Mouse (Mus musculus) MEL (cell line): ENCODE data around the gene Rpl22l1. TPM values are rescaled to one million over a fixed set of nuclear protein-coding genes. Genes with fewer than 3 reads are reported as not detected.
"Not testable (repeated sequence)": the region's sequence is repeated elsewhere in the genome, so short reads cannot be mapped to it uniquely, and the experiment has no call there.

Source experiments
- DNase-seq: peaks from one replicate; pipeline ENCODE4 v3.0.0; 2011; ENCODE audit warnings: low read depth, low spot score
- H3K27ac ChIP-seq: 2 replicates; pipeline ENCODE4 v1.5.1; 2012; ENCODE audit warnings: low read depth, mild to moderate bottlenecking, control low read depth, low read length, moderate library complexity; ENCODE audit not compliant: control insufficient read depth
- H3K27me3 ChIP-seq, 2 experiments: fragments of 150-350 bp in 1 of 2; sonication (generic) in 1 of 2; 2 replicates each; pipeline ENCODE4 v1.6.1; 2012; ENCODE audit warnings: low read length in 2 of 2, mild to moderate bottlenecking in 2 of 2, improper control_type of control experiment in 1 of 2, moderate library complexity in 1 of 2; ENCODE audit not compliant: insufficient read depth in 2 of 2, control insufficient read depth in 1 of 2
- H3K36me3 ChIP-seq, 2 experiments: 2 replicates each; pipeline ENCODE4 v1.6.1; 2012 to 2014; ENCODE audit warnings: low read length in 2 of 2, improper control_type of control experiment in 1 of 2, inconsistent platforms in 1 of 2, mild to moderate bottlenecking in 1 of 2; ENCODE audit not compliant: insufficient read depth in 2 of 2, control insufficient read depth in 1 of 2
- H3K4me1 ChIP-seq, 2 experiments: fragments of 150-350 bp in 1 of 2; sonication (generic) in 1 of 2; 2 replicates each; pipeline ENCODE4 v1.6.1; 2012; ENCODE audit warnings: low read length in 2 of 2, improper control_type of control experiment in 1 of 2, mild to moderate bottlenecking in 1 of 2; ENCODE audit not compliant: insufficient read depth in 2 of 2, control insufficient read depth in 1 of 2
- H3K4me3 ChIP-seq, 2 experiments: fragments of 150-350 bp in 1 of 2; sonication (generic) in 1 of 2; 2 replicates each; pipeline ENCODE4 v1.5.1; 2012; ENCODE audit warnings: low read depth in 2 of 2, low read length in 2 of 2, mild to moderate bottlenecking in 2 of 2, moderate library complexity in 2 of 2, control low read depth in 1 of 2, improper control_type of control experiment in 1 of 2; ENCODE audit not compliant: control insufficient read depth in 1 of 2, insufficient read depth in 1 of 2
- H3K79me2 ChIP-seq: 2 replicates; pipeline ENCODE4 v1.6.1; 2012; ENCODE audit warnings: mild to moderate bottlenecking, low read length, moderate library complexity; ENCODE audit not compliant: control insufficient read depth, poor library complexity, insufficient read depth
- H3K9ac ChIP-seq: 2 replicates; pipeline ENCODE4 v1.6.1; 2012; ENCODE audit warnings: low read depth, mild to moderate bottlenecking, control low read depth, low read length, moderate library complexity; ENCODE audit not compliant: control insufficient read depth, poor library complexity, severe bottlenecking
- H3K9me3 ChIP-seq: fragments of 150-350 bp; sonication (generic); replicated peaks from 2 replicates; pipeline ENCODE4 v1.6.1; 2012; ENCODE audit warnings: mild to moderate bottlenecking, low read length, improper control_type of control experiment, moderate library complexity; ENCODE audit not compliant: insufficient read depth
- BHLHE40 ChIP-seq: IDR thresholded peaks from 2 replicates; pipeline ENCODE4 v1.6.1; 2012; ENCODE audit warnings: low read depth, mild to moderate bottlenecking, inconsistent platforms, low read length, improper control_type of control experiment, borderline replicate concordance
- CHD1 ChIP-seq: IDR thresholded peaks from 2 replicates; pipeline ENCODE4 v1.6.1; 2012; ENCODE audit warnings: low read depth, mild to moderate bottlenecking, inconsistent platforms, low read length, improper control_type of control experiment
- CHD2 ChIP-seq: IDR thresholded peaks from 2 replicates; pipeline ENCODE4 v1.6.1; 2011; ENCODE audit warnings: low read length, improper control_type of control experiment
- CTCF ChIP-seq, 3 experiments: IDR thresholded peaks in 2 of 3; conservative IDR thresholded peaks in 1 of 3; 2 replicates each; pipeline ENCODE4 v1.5.1; 2011 to 2012; ENCODE audit warnings: low read length in 3 of 3, low read depth in 2 of 3, mild to moderate bottlenecking in 2 of 3, improper control_type of control experiment in 1 of 3, inconsistent platforms in 1 of 3, mixed read lengths in 1 of 3, moderate library complexity in 1 of 3; ENCODE audit not compliant: control insufficient read depth in 1 of 3, insufficient read depth in 1 of 3, poor library complexity in 1 of 3, severe bottlenecking in 1 of 3
- E2F4 ChIP-seq: IDR thresholded peaks from 2 replicates; pipeline ENCODE4 v1.6.1; 2011; ENCODE audit warnings: low read depth, low read length, improper control_type of control experiment, borderline replicate concordance
- ETS1 ChIP-seq: IDR thresholded peaks from 2 replicates; pipeline ENCODE4 v1.6.1; 2012; ENCODE audit warnings: low read depth, mild to moderate bottlenecking, inconsistent platforms, low read length, improper control_type of control experiment, moderate library complexity
- GATA1 ChIP-seq: IDR thresholded peaks from 2 replicates; pipeline ENCODE4 v1.6.1; 2011; ENCODE audit warnings: low read depth, low read length, improper control_type of control experiment
- JUND ChIP-seq: IDR thresholded peaks from 2 replicates; pipeline ENCODE4 v1.6.1; 2011; ENCODE audit warnings: low read depth, mild to moderate bottlenecking, improper control_type of control experiment, low read length
- KAT2A ChIP-seq: conservative IDR thresholded peaks from 2 replicates; pipeline ENCODE4 v1.6.1; 2012; ENCODE audit warnings: low read depth, low read length, improper control_type of control experiment, inconsistent platforms
- MAFK ChIP-seq: IDR thresholded peaks from 2 replicates; pipeline ENCODE4 v1.6.1; 2011; ENCODE audit warnings: low read depth, mild to moderate bottlenecking, low read length, improper control_type of control experiment, borderline replicate concordance
- MAX ChIP-seq: IDR thresholded peaks from 2 replicates; pipeline ENCODE4 v1.6.1; 2011; ENCODE audit warnings: low read length, improper control_type of control experiment
- MAZ ChIP-seq: IDR thresholded peaks from 2 replicates; pipeline ENCODE4 v1.6.1; 2012; ENCODE audit warnings: low read depth, mild to moderate bottlenecking, inconsistent platforms, low read length, improper control_type of control experiment
- MYB ChIP-seq: IDR thresholded peaks from 2 replicates; pipeline ENCODE4 v1.6.1; 2011; ENCODE audit warnings: mild to moderate bottlenecking, low read depth, low read length, improper control_type of control experiment
- MYC ChIP-seq: IDR thresholded peaks from 2 replicates; pipeline ENCODE4 v1.6.1; 2011; ENCODE audit warnings: low read depth, mild to moderate bottlenecking, low read length, improper control_type of control experiment, moderate library complexity
- NELFE ChIP-seq: IDR thresholded peaks from 2 replicates; pipeline ENCODE4 v1.6.1; 2011; ENCODE audit warnings: low read depth, low read length, improper control_type of control experiment
- POLR2AphosphoS5 ChIP-seq: IDR thresholded peaks from 2 replicates; pipeline ENCODE4 v1.6.1; 2012; ENCODE audit warnings: low read depth, borderline replicate concordance, mild to moderate bottlenecking, inconsistent platforms, low read length, moderate library complexity, mixed read lengths
- RAD21 ChIP-seq: IDR thresholded peaks from 2 replicates; pipeline ENCODE4 v1.6.1; 2011; ENCODE audit warnings: mild to moderate bottlenecking, low read depth, low read length, improper control_type of control experiment
- RCOR1 ChIP-seq: IDR thresholded peaks from 2 replicates; pipeline ENCODE4 v1.6.1; 2012; ENCODE audit warnings: low read depth, mild to moderate bottlenecking, inconsistent platforms, low read length, improper control_type of control experiment
- SMC3 ChIP-seq: IDR thresholded peaks from 2 replicates; pipeline ENCODE4 v1.6.1; 2011; ENCODE audit warnings: low read depth, low read length, improper control_type of control experiment
- TBP ChIP-seq: IDR thresholded peaks from 2 replicates; pipeline ENCODE4 v1.8.0; 2011; ENCODE audit warnings: low read depth, low read length, improper control_type of control experiment
- TCF12 ChIP-seq: IDR thresholded peaks from 2 replicates; pipeline ENCODE4 v1.6.1; 2014; ENCODE audit warnings: low read depth, mild to moderate bottlenecking, inconsistent platforms, low read length, improper control_type of control experiment, moderate library complexity
- UBTF ChIP-seq: IDR thresholded peaks from 2 replicates; pipeline ENCODE4 v1.6.1; 2012; ENCODE audit warnings: low read depth, mild to moderate bottlenecking, inconsistent platforms, low read length, improper control_type of control experiment, moderate library complexity, borderline replicate concordance; ENCODE audit not compliant: insufficient read depth
- USF2 ChIP-seq, 2 experiments: IDR thresholded peaks; 2 replicates each; pipeline ENCODE4 v1.6.1; 2011 to 2012; ENCODE audit warnings: improper control_type of control experiment in 2 of 2, low read length in 2 of 2, borderline replicate concordance in 1 of 2, inconsistent platforms in 1 of 2, low read depth in 1 of 2, mild to moderate bottlenecking in 1 of 2; ENCODE audit not compliant: insufficient read depth in 1 of 2
- ZC3H11A ChIP-seq: IDR thresholded peaks from 2 replicates; pipeline ENCODE4 v1.6.1; 2012; ENCODE audit warnings: low read depth, mild to moderate bottlenecking, inconsistent platforms, low read length, improper control_type of control experiment
- ZKSCAN1 ChIP-seq: IDR thresholded peaks from 2 replicates; pipeline ENCODE4 v1.6.1; 2012; ENCODE audit warnings: low read depth, mild to moderate bottlenecking, inconsistent platforms, low read length, improper control_type of control experiment, moderate library complexity
- ZNF384 ChIP-seq: IDR thresholded peaks from 2 replicates; pipeline ENCODE4 v1.6.1; 2012; ENCODE audit warnings: low read depth, mild to moderate bottlenecking, inconsistent platforms, low read length, improper control_type of control experiment
- polyA plus RNA-seq, 2 experiments: library from polyadenylated mRNA; stranded (reverse) in 1 of 2; unstranded in 1 of 2; fragments of >175 nt in 1 of 2; fragments of >200 nt in 1 of 2; gene quantifications; 2 replicates each; pipeline versions ENCODE4 v1.2.1 to v1.2.4; 2012; ENCODE audit warnings: low replicate concordance in 2 of 2, low read depth in 1 of 2; ENCODE audit not compliant: insufficient read length in 2 of 2, insufficient read depth in 1 of 2, missing spikeins in 1 of 2
- total RNA-seq: library from RNA; depleted of rRNA; stranded (reverse); fragments of 300-350 nt; gene quantifications from 2 replicates; pipeline ENCODE4 v1.2.3, GENCODE M21; 2012

Gene Rpl22l1
- total and polyA plus RNA-seq, 3 experiments, result 84.5 to 97.8 TPM; not detected in 1

GRCm38 (mm10) chr3:28768222-28768621 lies 37.0 kb upstream of the Rpl22l1 start:
- no peaks in the 10 kb centered on the region for H3K27me3 ChIP-seq
- H3K4me1 ChIP-seq, result no peaks in the 10 kb centered on the region
- H3K4me3 ChIP-seq, result no peak overlapping the region
- no peaks in the 10 kb centered on the region for H3K36me3 ChIP-seq
- TF ChIP-seq KAT2A, result no peak
- no peaks in the 10 kb centered on the region for H3K79me2 ChIP-seq
- no peak for DNase-seq
- H3K9ac ChIP-seq, result no peak overlapping the region
- no peaks in the 10 kb centered on the region for H3K9me3 ChIP-seq
- no peak overlapping the region for H3K27ac ChIP-seq

GRCm38 (mm10) chr3:28772919-28773318 lies 32.3 kb upstream of the Rpl22l1 start:
- not testable (repeated sequence) for H3K27me3 ChIP-seq, H3K4me3 ChIP-seq, H3K27ac ChIP-seq, H3K9ac ChIP-seq, H3K79me2 ChIP-seq, H3K9me3 ChIP-seq
- peaks cover 6 to 13% of the 10 kb centered on the region in 2 experiments for H3K4me1 ChIP-seq
- peaks cover 0 to 17% of the 10 kb centered on the region in 2 experiments; a peak in 2 of 4 replicates for H3K36me3 ChIP-seq
- DNase-seq, result peak; percentile 20
- TF ChIP-seq CTCF (IDR thresholded peaks at IDR 0.05 in 2 of 3, conservative IDR thresholded peaks at IDR 0.05 in 1 of 3; ENCODE audit: control insufficient read depth in 1 of 3, insufficient read depth in 1 of 3, low read depth in 2 of 3, low read length in 3 of 3, poor library complexity in 1 of 3, severe bottlenecking in 1 of 3), result peak; percentile 22 to 36 (median 30); a peak in 3 of 6 replicates

- Histone ChIP-seq H3K4me3 (no peak overlapping the region), H3K27me3 (no peaks in the 10 kb centered on the region), H3K9ac (peak overlapping the region; percentile 35), H3K27ac (peak overlapping the region; percentile 78), H3K36me3 (peaks cover 0 to 17% of the 10 kb centered on the region in 2 experiments; a peak in 2 of 4 replicates), H3K4me1 (peaks cover 6 to 13% of the 10 kb centered on the region in 2 experiments), H3K79me2 (no peaks in the 10 kb centered on the region), H3K9me3 (no peaks in the 10 kb centered on the region)
- DNase-seq, result peak; percentile 78
- TF ChIP-seq JUND, result no peak
- no peak for TF ChIP-seq MAZ
- TF ChIP-seq USF2 (IDR thresholded peaks at IDR 0.05; ENCODE audit: borderline replicate concordance in 1 of 2, insufficient read depth in 1 of 2, low read depth in 1 of 2, low read length in 2 of 2), result no peak
- TF ChIP-seq ZNF384, result no peak
- no peak for TF ChIP-seq RAD21
- peak; percentile 93 for TF ChIP-seq ETS1
- TF ChIP-seq CHD1, result no peak
- peak; percentile 95 for TF ChIP-seq TCF12
- TF ChIP-seq BHLHE40, result peak; percentile 78; the same call in 1 of the 2 replicates
- TF ChIP-seq POLR2AphosphoS5, result no peak
- TF ChIP-seq ZKSCAN1, result no peak
- TF ChIP-seq MAX, result 0 out of 2 replicates have a peak, but pooled peaks have one; percentile 47
- TF ChIP-seq CTCF (IDR thresholded peaks at IDR 0.05 in 2 of 3, conservative IDR thresholded peaks at IDR 0.05 in 1 of 3; ENCODE audit: control insufficient read depth in 1 of 3, insufficient read depth in 1 of 3, low read depth in 2 of 3, low read length in 3 of 3, poor library complexity in 1 of 3, severe bottlenecking in 1 of 3), result no peak
- TF ChIP-seq MAFK, result no peak; the same call in 1 of the 2 replicates
- TF ChIP-seq RCOR1, result peak; percentile 87
- TF ChIP-seq MYC, result 0 out of 2 replicates have a peak, but pooled peaks have one; percentile 36
- TF ChIP-seq ZC3H11A, result no peak
- TF ChIP-seq MYB, result no peak
- TF ChIP-seq SMC3, result no peak
- no peak for TF ChIP-seq NELFE
- no peak for TF ChIP-seq TBP
- TF ChIP-seq GATA1, result peak; percentile 95
- TF ChIP-seq E2F4, result no peak
- no peak for TF ChIP-seq UBTF
- TF ChIP-seq CHD2, result no peak
Observed at GRCm38 (mm10) chr3:28775361-28775760, 29.9 kb upstream of the Rpl22l1 start.
